In genomic region chr7:89216628-89217027, GRCm38 (mm10) we compare ENCODE assay signal across 17 mouse cellular contexts.
DNase-seq lines count a peak whose midpoint lies in the region; ATAC-seq and TF ChIP-seq lines count a peak whose summit lies in the region.
"Had no signal": no experiment of that assay in that cellular context is flagged by ENCODE, and none has a peak within 500 bp of the region (broad histone marks: within the 10 kb centered on the region; RNA-seq: fewer than 3 reads in every experiment).

No protein-coding gene starts in this region.

- H3K4me1 ChIP-seq in heart, embryonic 11.5 days (ENCODE audit: control insufficient read depth, insufficient read depth, low read length) = peaks cover 12% of the 10 kb centered on the region
- peaks cover 8% of the 10 kb centered on the region; the same call in 1 of the 2 replicates for H3K4me1 ChIP-seq in lung, embryonic 14.5 days (ENCODE audit: insufficient read depth)
- H3K4me1 ChIP-seq in stomach, embryonic 14.5 days (ENCODE audit: control insufficient read depth, insufficient read depth, low read length) = peaks cover 16% of the 10 kb centered on the region; the same call in 1 of the 2 replicates
- H3K4me1 ChIP-seq in kidney, embryonic 14.5 days (ENCODE audit: control insufficient read depth, insufficient read depth, low read length) = peaks cover 6% of the 10 kb centered on the region

- WGBS in heart, embryonic 11.5 days (ENCODE audit: insufficient replicate concordance) = 21% methylated on average over 1 of the region's 1 CpGs
- 14% methylated on average over 1 of the region's 1 CpGs for WGBS in lung, embryonic 14.5 days
- WGBS in stomach, embryonic 14.5 days = 24% methylated on average over 1 of the region's 1 CpGs
- 34% methylated on average over 1 of the region's 1 CpGs for WGBS in kidney, embryonic 14.5 days

- H3K9ac ChIP-seq in heart, embryonic 11.5 days (ENCODE audit: low read depth, low read length) = no peak overlapping the region
- H3K9ac ChIP-seq in lung, embryonic 14.5 days = no peak overlapping the region
- no peak overlapping the region for H3K9ac ChIP-seq in stomach, embryonic 14.5 days (replicated peaks; ENCODE audit: low read depth, low read length)
- no peak overlapping the region for H3K9ac ChIP-seq in kidney, embryonic 14.5 days (ENCODE audit: low read depth, low read length)
- H3K9ac ChIP-seq: embryonic facial prominence, embryonic 15.5 days; liver, embryonic 13.5 days; midbrain, embryonic 13.5 days had no signal

- DNase-seq in heart, adult 11 months = peak; percentile 90
- peak; percentile 67 for DNase-seq in lung, embryonic 14.5 days
- no peak for DNase-seq in lung, postnatal 4 days
- peak; percentile 46 for DNase-seq in brain, adult 2 months (ENCODE audit: low read depth, low spot score)
- no peak for DNase-seq in testis, postnatal 10 days (ENCODE audit: low spot score)
- DNase-seq: cerebellum, postnatal 14 days; gastrocnemius, postnatal 25 days; liver, embryonic 13.5 days; spleen, adult 18-20 months had no signal

- TF ChIP-seq CTCF in lung, embryonic 14.5 days (IDR thresholded peaks at IDR 0.05; ENCODE audit: low read depth) = no peak; the same call in 1 of the 2 replicates

- H3K27ac ChIP-seq in heart, embryonic 11.5 days (ENCODE audit: low read depth, low read length) = no peak overlapping the region
- no peak overlapping the region; the same call in 1 of the 2 replicates for H3K27ac ChIP-seq in lung, embryonic 14.5 days (ENCODE audit: low read depth)
- peak overlapping the region; percentile 61; the same call in 1 of the 2 replicates for H3K27ac ChIP-seq in stomach, embryonic 14.5 days (ENCODE audit: low read length)
- H3K27ac ChIP-seq in kidney, embryonic 14.5 days (ENCODE audit: low read depth, low read length) = no peak overlapping the region
- H3K27ac ChIP-seq: embryonic facial prominence, embryonic 15.5 days; hindbrain, embryonic 10.5 days; midbrain, embryonic 13.5 days had no signal

- no peak overlapping the region for H3K4me2 ChIP-seq in heart, embryonic 11.5 days
- H3K4me2 ChIP-seq in lung, embryonic 14.5 days = no peak overlapping the region
- H3K4me2 ChIP-seq in stomach, embryonic 14.5 days (replicated peaks; ENCODE audit: low read depth, low read length) = no peak overlapping the region
- no peak overlapping the region for H3K4me2 ChIP-seq in kidney, embryonic 14.5 days (replicated peaks; ENCODE audit: low read depth, low read length)
- H3K4me2 ChIP-seq: embryonic facial prominence, embryonic 15.5 days; liver, embryonic 13.5 days; midbrain, embryonic 13.5 days had no signal

- H3K27me3 ChIP-seq in heart, embryonic 11.5 days (ENCODE audit: control insufficient read depth, insufficient read depth, low read length) = no peaks in the 10 kb centered on the region
- H3K27me3 ChIP-seq in lung, embryonic 14.5 days (ENCODE audit: insufficient read depth, low read length) = no peaks in the 10 kb centered on the region
- H3K27me3 ChIP-seq in stomach, embryonic 14.5 days (ENCODE audit: control insufficient read depth, insufficient read depth, low read length) = no peaks in the 10 kb centered on the region
- no peaks in the 10 kb centered on the region for H3K27me3 ChIP-seq in kidney, embryonic 14.5 days (ENCODE audit: control insufficient read depth, insufficient read depth, low read length)
- H3K27me3 ChIP-seq: embryonic facial prominence, embryonic 15.5 days; liver, embryonic 13.5 days; midbrain, embryonic 13.5 days had no signal

- no peaks in the 10 kb centered on the region for H3K9me3 ChIP-seq in heart, embryonic 11.5 days (replicated peaks; ENCODE audit: control insufficient read depth, low read length)
- no peaks in the 10 kb centered on the region for H3K9me3 ChIP-seq in lung, embryonic 14.5 days (ENCODE audit: low read depth, low read length)
- no peaks in the 10 kb centered on the region for H3K9me3 ChIP-seq in stomach, embryonic 14.5 days (ENCODE audit: control insufficient read depth, low read depth, low read length)
- H3K9me3 ChIP-seq in kidney, embryonic 14.5 days (ENCODE audit: control insufficient read depth, low read length) = no peaks in the 10 kb centered on the region
- H3K9me3 ChIP-seq: embryonic facial prominence, embryonic 15.5 days; hindbrain, embryonic 10.5 days; liver, embryonic 13.5 days; midbrain, embryonic 13.5 days had no signal

- H3K4me3 ChIP-seq in heart, embryonic 11.5 days (ENCODE audit: low read depth, low read length) = no peak overlapping the region
- no peak overlapping the region for H3K4me3 ChIP-seq in lung, embryonic 14.5 days (ENCODE audit: low read depth, low read length)
- H3K4me3 ChIP-seq in stomach, embryonic 14.5 days (ENCODE audit: low read depth, low read length) = no peak overlapping the region
- no peak overlapping the region for H3K4me3 ChIP-seq in kidney, embryonic 14.5 days (ENCODE audit: low read length)
- H3K4me3 ChIP-seq: embryonic facial prominence, embryonic 15.5 days; hindbrain, embryonic 10.5 days; liver, embryonic 13.5 days; midbrain, embryonic 13.5 days had no signal

- no peaks in the 10 kb centered on the region for H3K36me3 ChIP-seq in heart, embryonic 11.5 days (ENCODE audit: control insufficient read depth, insufficient read depth, low read length)
- no peaks in the 10 kb centered on the region for H3K36me3 ChIP-seq in lung, embryonic 14.5 days (ENCODE audit: insufficient read depth)
- no peaks in the 10 kb centered on the region for H3K36me3 ChIP-seq in stomach, embryonic 14.5 days (ENCODE audit: control insufficient read depth, insufficient read depth, low read length)
- H3K36me3 ChIP-seq in kidney, embryonic 14.5 days (ENCODE audit: control insufficient read depth, insufficient read depth, low read length) = no peaks in the 10 kb centered on the region
- H3K36me3 ChIP-seq: embryonic facial prominence, embryonic 15.5 days; hindbrain, embryonic 10.5 days; liver, embryonic 13.5 days; midbrain, embryonic 13.5 days had no signal

- no peak for ATAC-seq in heart, embryonic 11.5 days (replicated peaks; ENCODE audit: insufficient number of reproducible peaks, low FRiP score, low TSS enrichment)
- peak; percentile 65; the same call in 1 of the 2 replicates for ATAC-seq in lung, embryonic 14.5 days (ENCODE audit: insufficient read depth)
- ATAC-seq in stomach, embryonic 14.5 days (ENCODE audit: insufficient number of reproducible peaks, insufficient read depth, low FRiP score, low read depth) = no peak
- no peak for ATAC-seq in kidney, embryonic 14.5 days (ENCODE audit: low FRiP score, low TSS enrichment)
- ATAC-seq: activated CD4-positive, CD25-positive, alpha-beta regulatory T cell, adult 4 months; intestine, postnatal 0 days; midbrain, embryonic 13.5 days had no signal

Comparison
In these comparisons a context has a peak if more than half of its experiments do, and no peak if none do; other contexts are left out.
1. DNase-seq: peak in heart, adult 11 months (single experiment), lung, embryonic 14.5 days (single experiment) and brain, adult 2 months (single experiment); none in lung, postnatal 4 days (0 of 2) and testis, postnatal 10 days (single experiment).